Mouse (Mus musculus): ENCODE measurements around the gene A030003K21Rik.
"Not testable (repeated sequence)": the region's sequence is repeated elsewhere in the genome, so short reads cannot be mapped to it uniquely, and the experiment has no call there.

DNA sequence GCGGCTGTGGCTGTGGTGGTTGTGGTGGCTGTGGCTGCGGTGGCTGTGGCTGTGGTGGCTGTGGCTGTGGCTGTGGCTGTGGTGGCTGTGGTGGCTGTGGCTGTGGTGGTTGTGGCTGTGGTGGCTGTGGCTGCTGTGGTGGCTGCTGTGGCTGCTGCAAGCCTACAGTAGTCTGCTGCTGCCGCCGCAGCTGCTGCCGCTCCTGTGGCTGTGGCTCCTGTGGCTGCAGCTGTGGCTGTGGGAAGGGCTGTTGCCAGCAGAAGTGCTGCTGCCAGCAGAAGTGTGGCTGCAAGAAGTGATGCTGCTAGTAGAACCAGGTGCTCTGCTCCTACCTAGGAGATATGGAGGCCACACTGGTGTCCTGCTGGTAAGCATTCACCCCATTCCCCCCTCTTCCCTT is 29.8 kb downstream of the A030003K21Rik start:
- TF ChIP-seq EP300 (IDR thresholded peaks at IDR 0.05; ENCODE audit: low read depth in 1 of 2, low read length in 2 of 2); ZMIZ1 (IDR thresholded peaks at IDR 0.05; ENCODE audit: low read depth, low read length); POLR2A (IDR thresholded peaks at IDR 0.05; ENCODE audit: control insufficient read depth in 1 of 2, insufficient read depth in 1 of 2, low read depth in 1 of 2, low read length in 2 of 2, poor library complexity in 1 of 2); MYC (IDR thresholded peaks at IDR 0.05; ENCODE audit: low read depth, low read length); CTCF (IDR thresholded peaks at IDR 0.05 in 2 of 3, conservative IDR thresholded peaks at IDR 0.05 in 1 of 3; ENCODE audit: control insufficient read depth in 1 of 3, insufficient read depth in 1 of 3, low read depth in 2 of 3, low read length in 3 of 3, poor library complexity in 1 of 3, severe bottlenecking in 1 of 3); ZNF384 (IDR thresholded peaks at IDR 0.05; ENCODE audit: low read depth, low read length); GATA1 (IDR thresholded peaks at IDR 0.05; ENCODE audit: low read depth, low read length); CHD2 (IDR thresholded peaks at IDR 0.05; ENCODE audit: low read length); UBTF (IDR thresholded peaks at IDR 0.05; ENCODE audit: borderline replicate concordance, insufficient read depth, low read depth, low read length); TCF12 (IDR thresholded peaks at IDR 0.05; ENCODE audit: low read depth, low read length); MAFK (IDR thresholded peaks at IDR 0.05; ENCODE audit: borderline replicate concordance, low read depth, low read length); USF1 (IDR thresholded peaks at IDR 0.05; ENCODE audit: low read depth, low read length); MAZ (IDR thresholded peaks at IDR 0.05; ENCODE audit: low read depth, low read length); MAX (IDR thresholded peaks at IDR 0.05; ENCODE audit: low read length): not testable (repeated sequence)
